4 mouse cellular contexts compared by ENCODE assay signal in genomic region chr9:45846176-45846575, GRCm38 (mm10). TPM values are rescaled to one million over a fixed set of nuclear protein-coding genes. Genes with fewer than 3 reads are reported as not detected.
DNase-seq lines count a peak whose midpoint lies in the region; ATAC-seq and TF ChIP-seq lines count a peak whose summit lies in the region.
"Not testable (repeated sequence)": the region's sequence is repeated elsewhere in the genome, so short reads cannot be mapped to it uniquely, and the experiment has no call there.

No protein-coding gene starts in this region.

- TF ChIP-seq CTCF in Patski (IDR thresholded peaks at IDR 0.05); embryonic fibroblast, embryonic 13.5 days (IDR thresholded peaks at IDR 0.05; ENCODE audit: borderline replicate concordance, insufficient read depth, low read length): not testable (repeated sequence)

- H3K36me3 ChIP-seq in midbrain, embryonic 11.5 days (ENCODE audit: control insufficient read depth, insufficient read depth, low read length), result not testable (repeated sequence)

- H3K9me3 ChIP-seq in midbrain, embryonic 11.5 days (ENCODE audit: control insufficient read depth, low read length), result not testable (repeated sequence)

- H3K27me3 ChIP-seq in Patski; midbrain, embryonic 11.5 days (ENCODE audit: control insufficient read depth, insufficient read depth, low read length): not testable (repeated sequence)

- H3K9ac ChIP-seq in midbrain, embryonic 11.5 days (ENCODE audit: low read length), result not testable (repeated sequence)

- H3K4me2 ChIP-seq in midbrain, embryonic 11.5 days, result not testable (repeated sequence)

- peak; percentile 71 for DNase-seq in 416B (ENCODE audit: low read depth)
- DNase-seq in Patski (ENCODE audit: low read depth, low spot score), result not testable (repeated sequence)
- peak; percentile 21 for DNase-seq in midbrain, embryonic 11.5 days (ENCODE audit: low spot score, missing footprints)

- 73% methylated on average over 2 of the region's 2 CpGs for WGBS in midbrain, embryonic 11.5 days

- CTCF ChIA-PET in Patski (lab: Charles Lee), result interaction anchor here (1.0 to 1.1 kb wide), 3 partner anchors 8 to 13 kb away, joined by 3 to 4 read pairs (median 3); no protein-coding TSS in a partner anchor

- in situ Hi-C loops in Patski (cut with MboI; ENCODE audit: low pct_unique_long_range_greater_than_20kb), result not testable (repeated sequence)

- TF ChIP-seq POLR2A in embryonic fibroblast, embryonic 13.5 days (IDR thresholded peaks at IDR 0.05; ENCODE audit: low read depth, low read length), result not testable (repeated sequence)

- H3K4me3 ChIP-seq in embryonic fibroblast, embryonic 13.5 days (ENCODE audit: insufficient read depth, low read length); midbrain, embryonic 11.5 days (ENCODE audit: low read depth, low read length): not testable (repeated sequence)

- peak; percentile 44 for ATAC-seq in Patski
- not testable (repeated sequence) for ATAC-seq in midbrain, embryonic 11.5 days (ENCODE audit: low FRiP score)

- POLR2A ChIA-PET in Patski (lab: Charles Lee), result not testable (repeated sequence)

- H3K27ac ChIP-seq in embryonic fibroblast, embryonic 13.5 days (ENCODE audit: insufficient read depth, low read length), result peak overlapping the region; percentile 57; the same call in 1 of the 2 replicates
- not testable (repeated sequence) for H3K27ac ChIP-seq in midbrain, embryonic 11.5 days (ENCODE audit: low read depth, low read length)

- peaks cover 23% of the 10 kb centered on the region for H3K4me1 ChIP-seq in embryonic fibroblast, embryonic 13.5 days (ENCODE audit: control insufficient read depth, insufficient read depth, low read length)
- H3K4me1 ChIP-seq in midbrain, embryonic 11.5 days (ENCODE audit: control insufficient read depth, insufficient read depth, low read length), result not testable (repeated sequence)

RNA-seq across cellular contexts. Expression of gene Bace1, which starts 7.8 kb away (rescaled TPM):
- 23.2 TPM for polyA plus RNA-seq in Patski (2021)
- 59.9 and 60.0 TPM in 2 replicates for polyA plus RNA-seq in embryonic fibroblast, embryonic 13.5 days (2011; ENCODE audit: insufficient read length, low read depth, missing spikeins)
- polyA plus RNA-seq in midbrain, embryonic 11.5 days (2014; fragmentation: Nextera tagmentation; extraction: Ambion mirVana), result 26.9 and 27.1 TPM in 2 replicates

RNA-seq across cellular contexts. Expression of gene Cep164, which starts 17.7 kb away (rescaled TPM):
- 25.7 TPM for polyA plus RNA-seq in Patski (2021)
- polyA plus RNA-seq in embryonic fibroblast, embryonic 13.5 days (2011; ENCODE audit: insufficient read length, low read depth, missing spikeins), result 23.2 and 29.1 TPM in 2 replicates
- polyA plus RNA-seq in midbrain, embryonic 11.5 days (2014; fragmentation: Nextera tagmentation; extraction: Ambion mirVana), result 12.6 and 14.5 TPM in 2 replicates
